9 mouse cellular contexts compared by ENCODE assay signal in the genomic region with DNA sequence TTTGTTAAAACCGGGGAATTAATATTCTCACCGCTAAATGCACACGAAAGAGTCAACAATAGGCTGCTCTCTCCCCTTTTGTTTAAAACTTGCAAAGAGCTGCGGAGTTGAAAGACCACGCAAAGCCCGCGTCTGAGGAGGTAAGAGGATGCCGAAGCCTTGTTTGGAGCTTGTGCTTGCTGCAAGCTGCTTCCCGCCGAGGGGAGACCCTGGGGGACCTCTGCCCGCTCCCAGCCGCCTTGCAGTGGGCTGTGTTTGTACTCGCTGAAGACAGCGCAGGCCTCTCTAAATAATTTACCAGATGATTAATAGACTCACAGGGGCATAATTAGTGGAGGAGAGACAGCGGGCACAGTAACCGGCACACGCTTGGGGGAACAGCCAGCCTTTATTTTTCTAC. TPM values are rescaled to one million over a fixed set of nuclear protein-coding genes. Genes with fewer than 3 reads are reported as not detected.
DNase-seq lines count a peak whose midpoint lies in the region; ATAC-seq lines count a peak whose summit lies in the region.
"Had no signal": no experiment of that assay in that cellular context is flagged by ENCODE, and none has a peak within 500 bp of the region (broad histone marks: within the 10 kb centered on the region; RNA-seq: fewer than 3 reads in every experiment).

No protein-coding gene starts in this region.

- 6% methylated on average over 17 of the region's 17 CpGs for WGBS in liver, embryonic 11.5 days
- 1% methylated on average over 17 of the region's 17 CpGs for WGBS in embryonic facial prominence, embryonic 15.5 days
- 1% methylated on average over 17 of the region's 17 CpGs for WGBS in limb, embryonic 13.5 days

- peaks cover 42% of the 10 kb centered on the region for H3K27me3 ChIP-seq in liver, embryonic 11.5 days (replicated peaks; ENCODE audit: control insufficient read depth, insufficient read depth, low read length)
- peaks cover 14% of the 10 kb centered on the region for H3K27me3 ChIP-seq in embryonic facial prominence, embryonic 15.5 days
- peaks cover 54% of the 10 kb centered on the region for H3K27me3 ChIP-seq in limb, embryonic 13.5 days

- H3K4me2 ChIP-seq in liver, embryonic 11.5 days: peak overlapping the region; percentile 57
- H3K4me2 ChIP-seq in embryonic facial prominence, embryonic 15.5 days (replicated peaks): peak overlapping the region; percentile 61
- H3K4me2 ChIP-seq in limb, embryonic 13.5 days (replicated peaks): peak overlapping the region; percentile 75

- no peak overlapping the region for H3K9ac ChIP-seq in liver, embryonic 11.5 days (ENCODE audit: low read depth, low read length)
- H3K9ac ChIP-seq in embryonic facial prominence, embryonic 15.5 days: peak overlapping the region; percentile 13; the same call in 1 of the 2 replicates
- H3K9ac ChIP-seq in limb, embryonic 13.5 days: peak overlapping the region; percentile 55

- H3K4me3 ChIP-seq in liver, embryonic 11.5 days (ENCODE audit: low read depth, low read length): peak overlapping the region; percentile 30
- peak overlapping the region; percentile 40 for H3K4me3 ChIP-seq in embryonic facial prominence, embryonic 15.5 days (replicated peaks)
- H3K4me3 ChIP-seq in limb, embryonic 13.5 days: peak overlapping the region; percentile 45

- H3K27ac ChIP-seq in liver, embryonic 11.5 days (ENCODE audit: low read depth, low read length): no peak overlapping the region
- no peak overlapping the region for H3K27ac ChIP-seq in embryonic facial prominence, embryonic 15.5 days (replicated peaks)
- no peak overlapping the region for H3K27ac ChIP-seq in limb, embryonic 13.5 days

- no peaks in the 10 kb centered on the region for H3K9me3 ChIP-seq in liver, embryonic 11.5 days (ENCODE audit: control insufficient read depth, low read length)
- H3K9me3 ChIP-seq in embryonic facial prominence, embryonic 15.5 days (replicated peaks): no peaks in the 10 kb centered on the region
- no peaks in the 10 kb centered on the region for H3K9me3 ChIP-seq in limb, embryonic 13.5 days

- no peak for ATAC-seq in liver, embryonic 11.5 days (replicated peaks; ENCODE audit: low FRiP score)
- no peak for ATAC-seq in embryonic facial prominence, embryonic 15.5 days (ENCODE audit: insufficient number of reproducible peaks, low FRiP score, low TSS enrichment, low read depth)
- no peak for ATAC-seq in limb, embryonic 13.5 days (ENCODE audit: low FRiP score, low read depth)
- ATAC-seq: Patski had no signal

- H3K36me3 ChIP-seq in liver, embryonic 11.5 days (ENCODE audit: control insufficient read depth, insufficient read depth, low read length): no peaks in the 10 kb centered on the region
- H3K36me3 ChIP-seq in embryonic facial prominence, embryonic 15.5 days: no peaks in the 10 kb centered on the region
- H3K36me3 ChIP-seq in limb, embryonic 13.5 days: no peaks in the 10 kb centered on the region

- DNase-seq in liver, embryonic 11.5 days (ENCODE audit: low spot score): no peak
- no peak for DNase-seq in liver
- peak; percentile 60 for DNase-seq in retina, embryonic 14.5 days (ENCODE audit: low spot score)
- DNase-seq in left cerebral cortex, adult 18-20 months (ENCODE audit: low spot score in 2 of 2): no peak
- no peak for DNase-seq in adrenal gland, postnatal 36 days
- no peak for DNase-seq in ovary, adult 18-20 months (ENCODE audit: low spot score)

- no peaks in the 10 kb centered on the region for H3K4me1 ChIP-seq in liver, embryonic 11.5 days (replicated peaks; ENCODE audit: control insufficient read depth, insufficient read depth, low read length)
- peaks cover 41% of the 10 kb centered on the region for H3K4me1 ChIP-seq in embryonic facial prominence, embryonic 15.5 days
- H3K4me1 ChIP-seq in limb, embryonic 13.5 days: peaks cover 37% of the 10 kb centered on the region

RNA-seq across cellular contexts. Expression of a gene that starts 51.2 kb away (rescaled TPM):
- 0.38 and 0.69 TPM in 2 replicates for polyA plus RNA-seq in liver, embryonic 11.5 days (2014; fragmentation: Nextera tagmentation; extraction: Ambion mirVana)
- 2.9 and 6.5 TPM in 2 replicates for polyA plus RNA-seq in embryonic facial prominence, embryonic 15.5 days (2015; fragmentation: Nextera tagmentation; extraction: Ambion mirVana)
- polyA plus RNA-seq in limb, embryonic 13.5 days (2015; fragmentation: Nextera tagmentation; extraction: Ambion mirVana): 0.74 and 0.75 TPM in 2 replicates
- total RNA-seq in left cerebral cortex, adult 18-20 months (2021): 1 to 10 TPM; 1.1 to 1.5 TPM
- total RNA-seq in adrenal gland, postnatal 36 days (2021): under 1 TPM; 0.63 to 0.82 TPM

RNA-seq across cellular contexts. Expression of a gene that starts 51.7 kb away (rescaled TPM):
- polyA plus RNA-seq in liver, embryonic 11.5 days (2014; fragmentation: Nextera tagmentation; extraction: Ambion mirVana): 3.5 and 4.4 TPM in 2 replicates
- polyA plus RNA-seq in embryonic facial prominence, embryonic 15.5 days (2015; fragmentation: Nextera tagmentation; extraction: Ambion mirVana): 7.4 and 10.3 TPM in 2 replicates
- 1.7 and 2.0 TPM in 2 replicates for polyA plus RNA-seq in limb, embryonic 13.5 days (2015; fragmentation: Nextera tagmentation; extraction: Ambion mirVana)
- under 1 TPM in 1 of 2 experiments, not detected in 1; 0.61 TPM for total RNA-seq in left cerebral cortex, adult 18-20 months (2021)
- total RNA-seq in adrenal gland, postnatal 36 days (2021): under 1 TPM; 0.53 to 0.59 TPM
